Mouse (Mus musculus): ENCODE results near the gene Frmd5.

GRCm38 (mm10) chr2:121615199-121615559 lies 191.7 kb downstream of the Frmd5 start:
- TF ChIP-seq CTCF (IDR thresholded peaks at IDR 0.05; ENCODE audit: low read depth, low read length) (no peak), POLR2A (IDR thresholded peaks at IDR 0.05; ENCODE audit: borderline replicate concordance, low read depth, low read length) (no peak)

Measured in bone marrow macrophage, adult 2 months (primary cell).